Mouse (Mus musculus): ENCODE data around the gene Rnf130. TPM values are rescaled to one million over a fixed set of nuclear protein-coding genes. Genes with fewer than 3 reads are reported as not detected.

The Rnf130 gene
- total RNA-seq, 2 experiments from 2014 or later: 98.2 to 106 TPM

DNA sequence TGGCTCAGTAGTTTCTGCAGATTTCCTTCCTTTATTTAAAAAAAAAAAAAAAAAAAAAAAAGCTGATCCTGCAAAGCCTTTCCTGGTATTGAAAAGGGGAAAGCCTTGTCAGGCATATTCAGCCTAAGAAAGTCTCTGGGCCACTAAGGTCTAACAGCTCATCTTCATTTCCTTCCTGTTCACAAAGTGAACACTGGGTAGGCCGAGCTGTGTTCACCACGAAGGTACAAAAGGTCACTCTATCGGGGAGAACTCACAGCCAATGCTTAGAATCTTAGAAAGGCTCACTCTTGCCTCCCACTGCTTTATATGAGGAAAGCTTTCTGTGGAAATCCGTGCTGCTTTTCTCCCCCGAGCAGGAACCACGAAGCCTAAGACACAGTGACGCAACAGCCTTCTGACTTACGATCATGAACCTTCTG, 83.7 kb downstream of the Rnf130 start:
- intact Hi-C loops (cut with DNase I): loop anchor here (5.0 kb wide), 1 partner anchor 82 kb away; the partner anchor contains the start of gene Rnf130

GRCm38 (mm10) chr11:50114329-50114728, 89.2 kb downstream of the Rnf130 start:
- peak in 1 of 2 experiments; percentile 70 for DNase-seq (ENCODE audit: extremely low spot score in 1 of 2, low spot score in 2 of 2)
- intact Hi-C loops (cut with DNase I): no loop called here

More for the DNA sequence above, 83.7 kb downstream of the Rnf130 start:
- DNase-seq (ENCODE audit: extremely low spot score in 1 of 2, low spot score in 2 of 2): no peak

DNA sequence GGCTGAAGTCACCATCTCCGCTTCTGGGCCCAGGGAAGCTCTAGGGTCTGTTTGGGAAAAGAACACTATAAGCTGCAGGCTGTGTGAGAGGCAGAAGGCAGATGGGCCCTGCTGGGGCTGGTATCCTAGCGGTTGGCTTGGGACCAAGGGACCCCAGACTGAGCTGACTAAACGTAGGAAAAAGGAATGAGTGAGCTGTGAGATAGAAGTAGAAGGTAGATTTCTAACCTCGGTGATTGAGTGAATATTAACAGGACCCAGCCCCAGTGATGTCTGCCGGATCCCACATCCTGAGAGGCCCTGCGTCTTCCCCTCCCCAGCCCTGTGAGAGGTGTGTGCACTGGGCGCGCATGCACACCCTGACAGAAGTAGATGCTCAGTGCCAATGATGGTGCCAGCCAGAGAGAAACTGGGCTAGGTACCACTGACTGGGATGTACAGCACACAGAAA, 97.5 kb downstream of the Rnf130 start:
- DNase-seq (ENCODE audit: extremely low spot score in 1 of 2, low spot score in 2 of 2): no peak
- intact Hi-C loops (cut with DNase I): no loop called here

GRCm38 (mm10) chr11:50127781-50128180, 102.6 kb downstream of the Rnf130 start:
- no peak for DNase-seq (ENCODE audit: extremely low spot score in 1 of 2, low spot score in 2 of 2)
- intact Hi-C loops (cut with DNase I): no loop called here

DNA sequence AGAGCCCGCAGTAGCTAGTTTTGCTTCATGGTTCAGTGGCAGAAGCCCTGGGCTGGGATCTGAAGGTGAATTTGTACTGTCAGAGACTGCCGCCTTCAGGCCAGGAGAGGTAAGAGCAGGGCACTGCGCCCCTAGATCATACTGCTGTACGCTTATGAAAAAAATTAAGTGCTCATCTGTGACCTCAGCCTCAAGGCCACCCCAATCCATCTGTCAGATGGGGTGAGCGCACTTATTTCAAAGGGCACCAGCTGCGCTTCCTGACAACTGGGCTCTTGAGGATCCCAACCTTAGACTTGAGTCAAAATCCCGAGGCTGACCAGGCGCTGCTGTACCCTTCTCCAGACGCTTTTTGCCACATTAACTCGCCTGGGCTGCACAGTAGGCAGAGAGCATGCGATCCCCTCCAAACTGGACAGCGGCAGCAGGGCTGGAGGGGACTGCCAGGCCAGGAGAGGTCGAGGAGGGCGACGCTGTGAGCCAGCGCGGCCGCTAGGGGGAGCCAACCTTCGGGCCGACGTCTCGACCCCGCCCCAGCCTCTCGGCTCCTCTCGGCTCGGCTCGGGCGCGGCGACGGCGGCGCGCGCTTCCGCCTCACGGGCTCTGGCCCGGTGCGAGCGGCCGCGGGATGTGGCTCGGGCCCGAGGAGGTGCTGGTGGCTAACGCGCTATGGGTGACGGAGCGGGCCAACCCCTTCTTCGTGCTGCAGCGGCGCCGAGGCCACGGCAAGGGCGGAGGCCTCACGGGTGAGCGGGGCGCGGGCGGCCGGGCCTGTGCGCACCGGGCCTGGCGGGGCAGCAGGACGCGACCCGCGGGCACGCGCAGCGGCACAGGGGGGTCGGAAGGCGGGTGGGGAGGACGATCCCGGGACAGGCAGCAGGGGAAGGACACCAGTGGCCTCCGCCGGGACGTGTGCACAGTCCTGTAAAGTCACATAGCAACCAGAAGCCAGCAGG, 105.9 kb downstream of the Rnf130 start, which contains the start of gene Tbc1d9b:
Gene Tbc1d9b, plus strand, starts transcription at position 586 of the 956 bp plus-strand sequence.
- peak; percentile 83 to 93 for DNase-seq (ENCODE audit: extremely low spot score in 1 of 2, low spot score in 2 of 2)
- intact Hi-C loops (cut with DNase I): loop anchor here (1.0 kb wide), 1 partner anchor 144 kb away; no protein-coding TSS in a partner anchor

DNA sequence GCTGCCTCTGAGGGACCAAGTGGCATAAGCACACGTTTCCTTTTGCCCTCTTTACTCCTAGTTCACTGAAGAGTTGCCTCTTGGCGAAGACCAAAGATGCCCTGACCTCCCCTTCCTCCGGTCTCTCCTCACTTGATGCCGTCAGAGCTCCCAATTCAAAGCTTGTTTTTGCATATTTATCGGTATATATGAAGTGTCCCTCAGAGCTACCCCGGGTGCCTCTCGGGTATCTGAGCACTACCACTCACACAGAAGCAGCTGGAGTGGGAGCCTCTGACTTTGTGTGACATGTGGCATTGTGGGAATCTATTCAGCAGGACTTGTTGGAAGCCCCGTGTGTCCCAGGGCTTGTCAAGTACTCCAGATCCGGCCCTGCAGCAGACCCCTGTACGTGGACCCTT, 106.7 kb downstream of the Rnf130 start:
- DNase-seq (ENCODE audit: extremely low spot score in 1 of 2, low spot score in 2 of 2): no peak
- intact Hi-C loops (cut with DNase I): loop anchor here (1.0 kb wide), 1 partner anchor 144 kb away; no protein-coding TSS in a partner anchor

- no peak for DNase-seq (ENCODE audit: extremely low spot score in 1 of 2, low spot score in 2 of 2)
- intact Hi-C loops (cut with DNase I): no loop called here
Observed at GRCm38 (mm10) chr11:50132265-50132664, 107.1 kb downstream of the Rnf130 start.

- intact Hi-C loops (cut with DNase I): no loop called here
- no peak for DNase-seq (ENCODE audit: extremely low spot score in 1 of 2, low spot score in 2 of 2)
Observed at GRCm38 (mm10) chr11:50134136-50134859, 109.2 kb downstream of the Rnf130 start.

DNA sequence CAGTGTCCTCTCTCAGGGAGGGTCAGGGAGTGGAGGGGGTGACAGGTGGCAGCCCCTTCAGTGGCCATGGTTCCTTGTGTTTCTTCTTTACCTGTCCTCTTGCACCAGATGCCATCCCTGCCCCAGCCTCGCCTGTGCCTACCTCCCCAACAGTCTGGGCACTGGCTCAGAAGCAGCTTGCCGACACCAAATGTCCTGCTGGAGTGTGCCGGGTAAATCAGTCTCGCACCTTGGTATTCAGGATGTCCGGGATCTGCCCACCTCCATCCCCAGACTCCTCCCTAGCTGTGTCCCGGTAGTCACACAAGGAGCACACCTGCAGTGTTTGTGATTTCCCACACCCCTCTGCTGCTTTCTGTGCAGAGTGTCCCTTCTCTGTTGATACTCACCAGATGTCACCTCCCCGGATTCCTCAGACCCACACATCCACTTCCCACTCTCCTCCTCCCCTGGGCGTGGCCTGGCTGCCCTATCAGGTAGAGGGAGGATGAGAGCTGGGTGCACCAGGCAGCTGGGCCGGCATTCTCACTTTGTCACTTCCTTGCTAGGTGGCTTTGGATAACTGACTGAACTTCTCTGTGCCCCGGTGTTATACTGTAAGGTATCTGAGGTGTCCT, 113.2 kb downstream of the Rnf130 start:
- intact Hi-C loops (cut with DNase I): no loop called here

DNA sequence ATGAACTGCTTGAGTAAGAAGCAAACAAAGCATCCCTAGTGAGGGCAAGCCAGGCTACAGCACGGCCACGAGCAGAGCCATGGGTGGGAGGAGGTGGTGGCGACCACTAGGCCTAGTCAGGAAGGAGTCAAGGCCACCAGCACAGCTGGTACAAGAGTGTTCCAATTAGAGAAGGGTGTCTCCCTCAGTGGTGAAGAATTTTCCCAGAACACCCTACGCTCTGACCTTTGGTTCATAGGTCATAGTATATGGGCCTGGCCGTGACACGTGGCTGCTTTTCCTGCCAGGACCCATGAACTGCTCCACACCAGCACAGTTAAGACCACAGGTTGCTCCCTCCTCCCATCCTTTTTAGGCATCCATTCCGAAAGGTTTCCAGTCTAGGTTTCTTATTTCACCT, 114.4 kb downstream of the Rnf130 start:
- no peak for DNase-seq (ENCODE audit: extremely low spot score in 1 of 2, low spot score in 2 of 2)
- intact Hi-C loops (cut with DNase I): no loop called here

More for the DNA sequence above, 113.2 kb downstream of the Rnf130 start:
- no peak for DNase-seq (ENCODE audit: extremely low spot score in 1 of 2, low spot score in 2 of 2)

DNA sequence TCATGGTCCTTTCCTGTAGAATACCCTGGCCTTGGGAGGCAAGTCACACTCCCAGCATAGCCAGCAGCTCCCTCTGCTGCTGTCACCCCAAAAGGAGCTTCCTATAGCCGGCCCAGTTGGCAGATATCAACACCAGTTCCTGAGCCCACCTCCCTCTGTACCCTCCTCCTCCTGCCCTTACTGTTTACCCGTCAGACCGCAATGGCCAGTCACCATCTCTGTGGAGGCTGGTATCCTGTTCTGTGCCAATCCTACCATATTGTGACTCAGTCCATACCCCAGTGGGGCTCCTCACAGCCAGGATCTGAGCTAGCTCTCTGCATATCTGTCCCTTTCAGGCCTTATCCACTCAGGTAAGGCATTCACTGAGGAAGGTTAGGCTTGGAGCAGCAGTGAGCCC, 120.4 kb downstream of the Rnf130 start:
- intact Hi-C loops (cut with DNase I): no loop called here
- DNase-seq (ENCODE audit: extremely low spot score in 1 of 2, low spot score in 2 of 2): no peak

DNA sequence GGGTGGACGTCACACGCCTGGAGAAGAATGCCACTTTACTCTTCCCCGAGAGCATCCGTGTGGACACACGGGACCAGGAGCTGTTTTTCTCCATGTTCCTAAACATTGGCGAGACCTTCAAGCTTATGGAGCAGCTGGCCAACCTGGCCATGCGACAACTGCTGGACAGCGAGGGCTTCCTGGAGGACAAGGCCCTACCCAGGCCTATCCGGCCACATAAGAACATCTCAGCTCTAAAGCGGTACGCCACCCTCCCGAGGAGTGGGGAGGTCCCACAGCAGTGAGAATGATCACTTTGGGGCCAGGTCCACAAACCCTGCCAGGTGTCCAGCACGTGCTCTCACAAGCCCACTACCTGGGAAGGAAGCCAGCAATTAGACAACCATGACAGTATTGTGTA, 121.0 kb downstream of the Rnf130 start:
- intact Hi-C loops (cut with DNase I): no loop called here
- no peak for DNase-seq (ENCODE audit: extremely low spot score in 1 of 2, low spot score in 2 of 2)

DNA sequence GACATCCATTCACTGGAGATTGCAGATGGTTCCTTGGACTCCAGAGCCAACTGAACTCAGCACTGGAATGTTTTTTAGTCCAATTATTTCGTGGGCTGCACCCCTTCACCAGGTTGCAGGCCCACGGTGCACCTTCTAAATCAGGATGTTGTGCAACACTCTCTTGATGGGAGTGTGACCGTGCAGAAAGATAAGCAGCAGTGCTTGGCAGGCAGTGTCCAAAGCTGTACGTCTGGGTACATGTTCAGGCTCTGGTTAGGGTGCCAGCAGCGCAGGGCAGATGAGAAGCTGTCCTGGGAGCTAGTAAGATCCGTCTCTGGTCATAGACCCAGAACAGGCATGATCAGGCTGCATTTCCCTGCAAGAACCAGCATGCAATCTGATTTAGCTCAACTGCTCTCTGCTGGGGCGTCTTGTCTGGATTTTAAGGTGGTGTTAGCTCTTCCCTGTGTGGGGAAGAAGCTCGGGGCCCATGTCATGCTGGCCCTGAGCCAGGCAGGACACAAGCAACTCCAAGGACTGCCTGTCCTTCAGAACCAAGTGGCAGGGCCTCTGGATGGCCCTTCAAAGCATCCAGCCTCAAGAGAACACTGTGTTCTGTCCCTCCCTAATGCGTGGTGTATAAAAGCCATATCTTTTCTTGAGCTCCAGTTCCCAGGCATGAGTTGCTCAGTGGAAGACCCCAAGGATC, 122.3 kb downstream of the Rnf130 start:
- DNase-seq (ENCODE audit: extremely low spot score in 1 of 2, low spot score in 2 of 2): no peak
- intact Hi-C loops (cut with DNase I): no loop called here

GRCm38 (mm10) chr11:50147958-50148476, 122.9 kb downstream of the Rnf130 start:
- no peak for DNase-seq (ENCODE audit: extremely low spot score in 1 of 2, low spot score in 2 of 2)
- intact Hi-C loops (cut with DNase I): no loop called here

DNA sequence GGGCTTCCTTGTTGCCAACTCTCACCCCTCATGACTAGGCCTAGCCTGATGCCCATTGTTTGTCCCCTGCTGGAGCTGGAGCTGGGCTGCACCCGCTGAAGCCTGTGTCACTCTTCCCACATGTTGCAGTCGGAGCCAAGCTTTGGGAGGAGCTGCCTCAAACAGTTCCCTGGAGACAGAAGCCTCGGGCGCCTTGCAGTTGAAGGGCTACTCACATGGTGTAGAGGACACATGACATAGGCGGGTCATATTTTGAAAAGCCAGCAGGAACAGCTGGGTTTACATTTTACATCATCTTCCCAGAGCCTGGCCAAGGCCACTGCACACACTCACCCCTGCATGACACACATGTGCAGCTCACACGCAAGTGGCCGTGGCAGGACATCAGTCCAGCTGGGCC, 124.1 kb downstream of the Rnf130 start:
- intact Hi-C loops (cut with DNase I): no loop called here
- no peak for DNase-seq (ENCODE audit: extremely low spot score in 1 of 2, low spot score in 2 of 2)

DNA sequence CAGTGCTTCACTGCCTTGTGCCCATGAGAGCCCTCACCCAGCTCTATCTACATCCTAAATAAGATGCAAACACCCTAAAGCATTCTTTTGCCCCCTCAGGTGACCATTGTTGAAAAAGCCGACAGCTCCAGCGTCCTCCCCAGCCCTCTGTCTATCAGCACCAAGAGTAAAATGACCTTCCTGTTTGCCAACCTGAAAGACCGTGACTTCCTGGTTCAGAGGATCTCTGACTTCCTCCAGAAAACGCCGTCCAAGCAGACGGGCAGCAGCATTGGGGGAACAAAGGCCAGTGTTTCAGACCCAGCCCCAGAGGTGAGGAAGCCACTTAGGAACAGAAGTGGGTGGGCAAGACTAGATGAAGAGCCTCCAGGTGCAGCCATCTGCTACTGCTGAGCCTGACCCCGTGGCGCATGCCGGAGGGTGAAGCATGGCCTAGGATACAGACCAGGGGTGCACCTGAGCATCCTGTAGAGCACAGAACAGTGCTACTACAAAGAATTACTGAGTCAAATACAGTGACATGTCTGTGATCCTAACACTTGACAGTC, 124.5 kb downstream of the Rnf130 start:
- DNase-seq (ENCODE audit: extremely low spot score in 1 of 2, low spot score in 2 of 2): no peak
- intact Hi-C loops (cut with DNase I): no loop called here

- intact Hi-C loops (cut with DNase I): no loop called here
- no peak for DNase-seq (ENCODE audit: extremely low spot score in 1 of 2, low spot score in 2 of 2)
Observed at GRCm38 (mm10) chr11:50151374-50151773, 126.2 kb downstream of the Rnf130 start.

DNA sequence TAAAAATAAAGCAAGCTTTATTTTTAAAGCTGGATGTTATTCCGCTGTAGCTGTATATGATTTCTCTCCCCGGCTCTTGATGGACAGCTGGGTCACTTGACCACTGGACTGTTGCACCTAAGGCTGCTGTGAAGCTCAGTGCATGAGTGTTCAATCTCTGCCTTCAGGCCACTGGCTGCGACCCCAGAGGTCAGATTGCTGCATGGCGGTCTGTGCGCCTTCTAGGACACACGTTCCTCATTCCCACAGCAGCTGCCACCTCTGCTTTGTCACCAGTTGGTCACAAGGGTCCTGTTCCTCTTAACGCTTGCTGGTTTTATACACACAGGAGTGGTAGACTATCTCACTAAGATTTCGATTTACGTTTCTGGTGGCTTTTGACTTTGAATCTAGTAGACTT, 129.0 kb downstream of the Rnf130 start:
- DNase-seq (ENCODE audit: extremely low spot score in 1 of 2, low spot score in 2 of 2): no peak

More for the DNA sequence above, 129.0 kb downstream of the Rnf130 start:
- intact Hi-C loops (cut with DNase I): no loop called here

Measured in left cerebral cortex, postnatal 10 days (tissue).